Mouse (Mus musculus): ENCODE measurements at regions not wholly inside any gene's neighbourhood (a gene's known extent, or its start where the extent isn't known, plus 50 kb on each side); places are given as distances from the start of the nearest gene placed in this dataset.

GRCm38 (mm10) chr8:34732808-34733207, 621.3 kb upstream of the Gm10131 start:
- no peak for TF ChIP-seq POLR2A (IDR thresholded peaks at IDR 0.05; ENCODE audit: borderline replicate concordance, control insufficient read depth, low read depth, low read length)
- TF ChIP-seq CTCF (IDR thresholded peaks at IDR 0.05; ENCODE audit: control insufficient read depth, insufficient read depth, low read length) = no peak
